Mouse (Mus musculus): Measurements from ENCODE around the gene Pold3. TPM values are rescaled to one million over a fixed set of nuclear protein-coding genes. Genes with fewer than 3 reads are reported as not detected.

The Pold3 gene
- 39.6 TPM for polyA plus RNA-seq (2014; fragmentation: Illumina TruSeq; extraction: RNeasy Lipid Tissue Mini Kit (QIAGEN cat#74804))

GRCm38 (mm10) chr7:100121376-100121789 is at the start of gene Pold3:
Gene Pold3 (minus strand): TSS chr7:100121565.

GRCm38 (mm10) chr7:100159105-100159841 is 37.9 kb upstream of the Pold3 start, which contains the start of gene Lipt2:
Gene Lipt2 (plus strand): TSS chr7:100159277.

Other genes with a start within 250 kb of the Pold3 start
- gene Rnf169, start 141.1 kb downstream of the Pold3 start, polyA plus RNA-seq (2014; fragmentation: Illumina TruSeq; extraction: RNeasy Lipid Tissue Mini Kit (QIAGEN cat#74804)) = 14.0 TPM
- 0.37 TPM for gene Chrdl2, start 115.4 kb downstream of the Pold3 start, polyA plus RNA-seq (2014; fragmentation: Illumina TruSeq; extraction: RNeasy Lipid Tissue Mini Kit (QIAGEN cat#74804))
- gene Lipt2, start 37.7 kb upstream of the Pold3 start, polyA plus RNA-seq (2014; fragmentation: Illumina TruSeq; extraction: RNeasy Lipid Tissue Mini Kit (QIAGEN cat#74804)) = 35.6 TPM
- gene Kcne3, start 54.9 kb upstream of the Pold3 start, polyA plus RNA-seq (2014; fragmentation: Illumina TruSeq; extraction: RNeasy Lipid Tissue Mini Kit (QIAGEN cat#74804)) = 45.4 TPM
- gene Pgm2l1, start 105.8 kb upstream of the Pold3 start, polyA plus RNA-seq (2014; fragmentation: Illumina TruSeq; extraction: RNeasy Lipid Tissue Mini Kit (QIAGEN cat#74804)) = 64.4 TPM
- 2.5 TPM for gene P4ha3, start 164.0 kb upstream of the Pold3 start, polyA plus RNA-seq (2014; fragmentation: Illumina TruSeq; extraction: RNeasy Lipid Tissue Mini Kit (QIAGEN cat#74804))